Mouse (Mus musculus): ENCODE measurements around the gene Fam207a. TPM values are rescaled to one million over a fixed set of nuclear protein-coding genes. Genes with fewer than 3 reads are reported as not detected.

Fam207a gene
- polyA plus RNA-seq, 1 experiment from 2014 or later: 43.5 TPM

GRCm38 (mm10) chr10:77523321-77523720, 7.7 kb upstream of the Fam207a start:
- 0 out of 2 replicates have a peak, but pooled peaks cover 6% of the 10 kb centered on the region for H3K27me3 ChIP-seq
- no peak overlapping the region for H3K9ac ChIP-seq
- no peaks in the 10 kb centered on the region for H3K36me3 ChIP-seq
- H3K4me2 ChIP-seq: no peak overlapping the region
- H3K9me3 ChIP-seq: no peaks in the 10 kb centered on the region
- 80% methylated on average over 7 of the region's 7 CpGs for WGBS
- H3K4me3 ChIP-seq: no peak overlapping the region
- peaks cover 3% of the 10 kb centered on the region; the same call in 1 of the 2 replicates for H3K4me1 ChIP-seq (replicated peaks)
- H3K27ac ChIP-seq (replicated peaks): no peak overlapping the region
- no peak for ATAC-seq (ENCODE audit: low read depth)

GRCm38 (mm10) chr10:77522746-77523145, 7.2 kb upstream of the Fam207a start:
- H3K36me3 ChIP-seq: no peaks in the 10 kb centered on the region
- H3K4me3 ChIP-seq: peak overlapping the region; percentile 31
- WGBS: 57% methylated on average over 12 of the region's 12 CpGs
- H3K27me3 ChIP-seq: 0 out of 2 replicates have a peak, but pooled peaks cover 6% of the 10 kb centered on the region
- no peak overlapping the region for H3K27ac ChIP-seq (replicated peaks)
- peak overlapping the region; percentile 54 for H3K4me2 ChIP-seq
- peak overlapping the region; percentile 63 for H3K9ac ChIP-seq
- ATAC-seq (ENCODE audit: low read depth): no peak
- no peaks in the 10 kb centered on the region for H3K9me3 ChIP-seq
- peaks cover 3% of the 10 kb centered on the region; the same call in 1 of the 2 replicates for H3K4me1 ChIP-seq (replicated peaks)

GRCm38 (mm10) chr10:77522021-77522731, 6.6 kb upstream of the Fam207a start:
- Histone ChIP-seq H3K27ac (replicated peaks) (no peak overlapping the region), H3K4me2 (peak overlapping the region; percentile 54), H3K9ac (peak overlapping the region; percentile 63), H3K4me3 (peak overlapping the region; percentile 31), H3K36me3 (no peaks in the 10 kb centered on the region), H3K9me3 (no peaks in the 10 kb centered on the region), H3K4me1 (replicated peaks) (peaks cover 3% of the 10 kb centered on the region; the same call in 1 of the 2 replicates), H3K27me3 (0 out of 2 replicates have a peak, but pooled peaks cover 6% of the 10 kb centered on the region)
- 18% methylated on average over 18 of the region's 18 CpGs for WGBS
- ATAC-seq (ENCODE audit: low read depth): no peak

- H3K4me3 ChIP-seq: no peak overlapping the region
- no peak overlapping the region for H3K27ac ChIP-seq (replicated peaks)
- ATAC-seq (ENCODE audit: low read depth): no peak
- H3K36me3 ChIP-seq: no peaks in the 10 kb centered on the region
- H3K27me3 ChIP-seq: 0 out of 2 replicates have a peak, but pooled peaks cover 6% of the 10 kb centered on the region
- no peak overlapping the region for H3K9ac ChIP-seq
- H3K4me1 ChIP-seq (replicated peaks): peaks cover 13% of the 10 kb centered on the region
- WGBS: 86% methylated on average over 5 of the region's 5 CpGs
- H3K9me3 ChIP-seq: no peaks in the 10 kb centered on the region
- no peak overlapping the region for H3K4me2 ChIP-seq
Observed at GRCm38 (mm10) chr10:77520497-77520896, 4.9 kb upstream of the Fam207a start.

- no peak overlapping the region for H3K27ac ChIP-seq (replicated peaks)
- no peak overlapping the region for H3K4me2 ChIP-seq
- H3K9ac ChIP-seq: no peak overlapping the region
- no peak for ATAC-seq (ENCODE audit: low read depth)
- peaks cover 23% of the 10 kb centered on the region for H3K4me1 ChIP-seq (replicated peaks)
- peaks cover 2% of the 10 kb centered on the region for H3K36me3 ChIP-seq
- H3K9me3 ChIP-seq: no peaks in the 10 kb centered on the region
- no peak overlapping the region for H3K4me3 ChIP-seq
- H3K27me3 ChIP-seq: 0 out of 2 replicates have a peak, but pooled peaks cover 6% of the 10 kb centered on the region
- WGBS: 83% methylated on average over 3 of the region's 3 CpGs
Observed at GRCm38 (mm10) chr10:77519191-77519590, 3.6 kb upstream of the Fam207a start.

GRCm38 (mm10) chr10:77517801-77518200, 2.2 kb upstream of the Fam207a start:
- Histone ChIP-seq H3K4me1 (replicated peaks) (peaks cover 29% of the 10 kb centered on the region), H3K9ac (no peak overlapping the region), H3K27ac (replicated peaks) (no peak overlapping the region), H3K36me3 (peaks cover 13% of the 10 kb centered on the region), H3K9me3 (no peaks in the 10 kb centered on the region), H3K4me3 (no peak overlapping the region), H3K27me3 (0 out of 2 replicates have a peak, but pooled peaks cover 6% of the 10 kb centered on the region), H3K4me2 (no peak overlapping the region)
- ATAC-seq (ENCODE audit: low read depth): no peak
- 93% methylated on average over 5 of the region's 5 CpGs for WGBS

- Histone ChIP-seq H3K27me3 (0 out of 2 replicates have a peak, but pooled peaks cover 2% of the 10 kb centered on the region), H3K4me1 (replicated peaks) (peaks cover 26% of the 10 kb centered on the region), H3K36me3 (peaks cover 19% of the 10 kb centered on the region), H3K27ac (replicated peaks) (no peak overlapping the region), H3K4me3 (no peak overlapping the region), H3K9me3 (no peaks in the 10 kb centered on the region), H3K9ac (0 out of 2 replicates have a peak overlapping the region, but pooled peaks have one; percentile 93), H3K4me2 (0 out of 2 replicates have a peak overlapping the region, but pooled peaks have one; percentile 94)
- ATAC-seq (ENCODE audit: low read depth): no peak
- 23% methylated on average over 20 of the region's 20 CpGs for WGBS
Observed at GRCm38 (mm10) chr10:77517066-77517620, 1.6 kb upstream of the Fam207a start.

GRCm38 (mm10) chr10:77516379-77516951, 880 bp upstream of the Fam207a start:
- Histone ChIP-seq H3K9me3 (no peaks in the 10 kb centered on the region), H3K36me3 (peaks cover 26% of the 10 kb centered on the region), H3K4me3 (peak overlapping the region; percentile 86), H3K4me2 (peak overlapping the region; percentile 94), H3K27ac (replicated peaks) (peak overlapping the region; percentile 86), H3K27me3 (no peaks in the 10 kb centered on the region), H3K9ac (peak overlapping the region; percentile 93), H3K4me1 (replicated peaks) (peaks cover 26% of the 10 kb centered on the region)
- 53% methylated on average over 14 of the region's 14 CpGs for WGBS
- peak; percentile 47; the same call in 1 of the 2 replicates for ATAC-seq (ENCODE audit: low read depth)

GRCm38 (mm10) chr10:77510225-77510982, 5.2 kb downstream of the Fam207a start:
- no peaks in the 10 kb centered on the region for H3K9me3 ChIP-seq
- H3K27me3 ChIP-seq: no peaks in the 10 kb centered on the region
- H3K4me1 ChIP-seq (replicated peaks): peaks cover 19% of the 10 kb centered on the region
- H3K9ac ChIP-seq: no peak overlapping the region; the same call in 1 of the 2 replicates
- no peak overlapping the region for H3K4me3 ChIP-seq
- WGBS: 84% methylated on average over 15 of the region's 15 CpGs
- no peak for ATAC-seq (ENCODE audit: low read depth)
- peaks cover 67% of the 10 kb centered on the region for H3K36me3 ChIP-seq
- H3K4me2 ChIP-seq: no peak overlapping the region
- H3K27ac ChIP-seq (replicated peaks): no peak overlapping the region

GRCm38 (mm10) chr10:77509403-77510187, 6.0 kb downstream of the Fam207a start:
- peak; percentile 83 for ATAC-seq (ENCODE audit: low read depth)
- Histone ChIP-seq H3K9ac (no peak overlapping the region; the same call in 1 of the 2 replicates), H3K4me1 (replicated peaks) (peaks cover 12% of the 10 kb centered on the region), H3K4me3 (no peak overlapping the region), H3K9me3 (no peaks in the 10 kb centered on the region), H3K36me3 (peaks cover 75% of the 10 kb centered on the region), H3K4me2 (no peak overlapping the region), H3K27me3 (no peaks in the 10 kb centered on the region), H3K27ac (replicated peaks) (no peak overlapping the region)
- WGBS: 54% methylated on average over 12 of the region's 12 CpGs

- H3K27ac ChIP-seq (replicated peaks): no peak overlapping the region
- H3K27me3 ChIP-seq: no peaks in the 10 kb centered on the region
- H3K9me3 ChIP-seq: no peaks in the 10 kb centered on the region
- H3K36me3 ChIP-seq: peaks cover 74% of the 10 kb centered on the region
- 91% methylated on average over 3 of the region's 3 CpGs for WGBS
- no peak overlapping the region for H3K4me3 ChIP-seq
- no peak overlapping the region for H3K4me2 ChIP-seq
- no peak overlapping the region for H3K9ac ChIP-seq
- ATAC-seq (ENCODE audit: low read depth): no peak
- H3K4me1 ChIP-seq (replicated peaks): peaks cover 4% of the 10 kb centered on the region; the same call in 1 of the 2 replicates
Observed at GRCm38 (mm10) chr10:77508744-77509143, 6.8 kb downstream of the Fam207a start.

Data from neural tube, embryonic 13.5 days (tissue).